Mouse (Mus musculus) MEL (cell line): ENCODE measurements around the gene Iqschfp.

Experiments used
- BHLHE40 ChIP-seq: IDR thresholded peaks from 2 replicates; pipeline ENCODE4 v1.6.1; 2012; ENCODE audit warnings: low read depth, mild to moderate bottlenecking, inconsistent platforms, low read length, improper control_type of control experiment, borderline replicate concordance
- CHD1 ChIP-seq: IDR thresholded peaks from 2 replicates; pipeline ENCODE4 v1.6.1; 2012; ENCODE audit warnings: low read depth, mild to moderate bottlenecking, inconsistent platforms, low read length, improper control_type of control experiment
- CTCF ChIP-seq, 3 experiments: IDR thresholded peaks in 2 of 3; conservative IDR thresholded peaks in 1 of 3; 2 replicates each; pipeline ENCODE4 v1.5.1; 2011 to 2012; ENCODE audit warnings: low read length in 3 of 3, low read depth in 2 of 3, mild to moderate bottlenecking in 2 of 3, improper control_type of control experiment in 1 of 3, inconsistent platforms in 1 of 3, mixed read lengths in 1 of 3, moderate library complexity in 1 of 3; ENCODE audit not compliant: control insufficient read depth in 1 of 3, insufficient read depth in 1 of 3, poor library complexity in 1 of 3, severe bottlenecking in 1 of 3
- GATA1 ChIP-seq: IDR thresholded peaks from 2 replicates; pipeline ENCODE4 v1.6.1; 2011; ENCODE audit warnings: low read depth, low read length, improper control_type of control experiment
- JUND ChIP-seq: IDR thresholded peaks from 2 replicates; pipeline ENCODE4 v1.6.1; 2011; ENCODE audit warnings: low read depth, mild to moderate bottlenecking, improper control_type of control experiment, low read length
- POLR2A ChIP-seq, 2 experiments: IDR thresholded peaks; 2 replicates each; pipeline ENCODE4 v1.6.1; 2011 to 2012; ENCODE audit warnings: low read length in 2 of 2, mild to moderate bottlenecking in 2 of 2, control low read depth in 1 of 2, improper control_type of control experiment in 1 of 2, low read depth in 1 of 2, moderate library complexity in 1 of 2; ENCODE audit not compliant: control insufficient read depth in 1 of 2, insufficient read depth in 1 of 2, poor library complexity in 1 of 2

GRCm38 (mm10) chr3:68568716-68569115, 676.7 kb downstream of the Iqschfp start:
- TF ChIP-seq JUND = no peak
- no peak for TF ChIP-seq CTCF (IDR thresholded peaks at IDR 0.05 in 2 of 3, conservative IDR thresholded peaks at IDR 0.05 in 1 of 3; ENCODE audit: control insufficient read depth in 1 of 3, insufficient read depth in 1 of 3, low read depth in 2 of 3, low read length in 3 of 3, poor library complexity in 1 of 3, severe bottlenecking in 1 of 3)
- no peak for TF ChIP-seq BHLHE40
- no peak for TF ChIP-seq GATA1
- TF ChIP-seq CHD1 = no peak
- TF ChIP-seq POLR2A (IDR thresholded peaks at IDR 0.05; ENCODE audit: control insufficient read depth in 1 of 2, insufficient read depth in 1 of 2, low read depth in 1 of 2, low read length in 2 of 2, poor library complexity in 1 of 2) = no peak
